25 mouse cellular contexts compared by ENCODE assay signal in the genomic region with DNA sequence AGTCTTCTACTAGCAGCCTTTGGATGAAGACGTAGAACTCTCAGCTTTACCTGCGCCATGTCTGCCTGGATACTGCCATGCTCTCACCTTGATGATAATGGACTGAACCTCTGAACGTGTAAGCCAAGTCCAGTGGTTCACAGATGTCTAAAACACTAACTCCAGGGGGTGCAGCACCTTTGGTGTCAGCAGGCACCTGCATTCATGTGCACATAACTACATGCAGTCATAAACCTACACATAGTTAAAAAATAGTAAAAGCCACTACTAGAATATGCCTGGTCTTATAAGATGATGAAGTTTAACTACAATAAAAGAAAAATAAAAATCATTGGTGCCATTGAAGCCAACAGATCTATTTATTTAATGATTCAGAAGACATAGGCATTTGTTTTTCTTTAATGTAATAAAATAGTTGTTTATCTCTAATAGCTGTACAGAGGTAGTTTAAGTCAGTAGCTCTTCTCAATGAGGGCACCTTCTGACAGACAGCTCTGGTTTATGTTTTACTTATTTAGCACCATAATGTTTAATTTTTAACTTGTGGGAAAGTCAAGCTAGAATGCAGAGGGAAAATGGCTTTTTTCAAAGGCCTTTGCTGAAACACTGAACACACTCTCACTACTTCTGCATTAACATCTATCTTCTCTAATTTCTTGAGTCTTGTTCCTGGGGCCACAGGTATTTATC.
"Had no signal": no experiment of that assay in that cellular context is flagged by ENCODE, and none has a peak within 500 bp of the region (broad histone marks: within the 10 kb centered on the region; RNA-seq: fewer than 3 reads in every experiment).

No protein-coding gene starts in this region.

- H3K27ac ChIP-seq: heart, adult 2 months; heart, embryonic 13.5 days; heart, embryonic 15.5 days; hindbrain, embryonic 13.5 days; hindbrain, embryonic 15.5 days; hindbrain, postnatal 0 days; kidney, embryonic 15.5 days; layer of hippocampus, adult 2 months; left cerebral cortex, adult 2 months; limb, embryonic 10.5 days; limb, embryonic 12.5 days; liver, embryonic 13.5 days; liver, embryonic 15.5 days had no signal

- H3K4me2 ChIP-seq: heart, embryonic 11.5 days; heart, embryonic 13.5 days; heart, embryonic 15.5 days; hindbrain, embryonic 13.5 days; hindbrain, embryonic 15.5 days; kidney, embryonic 15.5 days; limb, embryonic 12.5 days; liver, embryonic 11.5 days; liver, embryonic 13.5 days; liver, embryonic 15.5 days had no signal

- ATAC-seq: forebrain, postnatal 0 days; hindbrain, postnatal 0 days had no signal

- H3K4me1 ChIP-seq: heart, embryonic 13.5 days; heart, embryonic 15.5 days; hindbrain, embryonic 13.5 days; hindbrain, embryonic 15.5 days; kidney, embryonic 15.5 days; limb, embryonic 10.5 days; limb, embryonic 12.5 days; liver, embryonic 13.5 days; liver, embryonic 15.5 days had no signal

- H3K9me3 ChIP-seq: heart, embryonic 15.5 days; hindbrain, embryonic 13.5 days; hindbrain, embryonic 15.5 days; kidney, embryonic 15.5 days; limb, embryonic 10.5 days; limb, embryonic 12.5 days; liver, embryonic 13.5 days; liver, embryonic 15.5 days had no signal

- H3K9ac ChIP-seq: forebrain, postnatal 0 days; heart, embryonic 13.5 days; heart, embryonic 15.5 days; hindbrain, embryonic 13.5 days; hindbrain, embryonic 15.5 days; kidney, embryonic 15.5 days; limb, embryonic 12.5 days; liver, embryonic 13.5 days; liver, embryonic 15.5 days had no signal

- H3K27me3 ChIP-seq: heart, embryonic 13.5 days; heart, embryonic 15.5 days; hindbrain, embryonic 13.5 days; hindbrain, embryonic 15.5 days; kidney, embryonic 15.5 days; limb, embryonic 12.5 days; liver, embryonic 13.5 days; liver, embryonic 15.5 days had no signal

- H3K36me3 ChIP-seq: heart, embryonic 13.5 days; heart, embryonic 15.5 days; hindbrain, embryonic 13.5 days; hindbrain, embryonic 15.5 days; kidney, embryonic 15.5 days; limb, embryonic 10.5 days; limb, embryonic 12.5 days; liver, embryonic 13.5 days; liver, embryonic 15.5 days had no signal

- DNase-seq: forebrain, postnatal 0 days; gastrocnemius, postnatal 14 days; gastrocnemius, postnatal 36 days; heart, adult 11 months; heart, adult 2 months; heart, postnatal 14 days; heart, postnatal 36 days; kidney, adult 18-20 months; kidney, postnatal 25 days; kidney, postnatal 4 days; liver; liver, embryonic 13.5 days had no signal

- H3K4me3 ChIP-seq: heart, adult 2 months; heart, embryonic 13.5 days; heart, embryonic 15.5 days; hindbrain, embryonic 13.5 days; hindbrain, embryonic 15.5 days; kidney, embryonic 15.5 days; layer of hippocampus, adult 2 months; left cerebral cortex, adult 2 months; limb, embryonic 10.5 days; limb, embryonic 12.5 days; liver, embryonic 13.5 days; liver, embryonic 15.5 days had no signal
